ENCODE assay signal across 8 mouse cellular contexts in the genomic region with DNA sequence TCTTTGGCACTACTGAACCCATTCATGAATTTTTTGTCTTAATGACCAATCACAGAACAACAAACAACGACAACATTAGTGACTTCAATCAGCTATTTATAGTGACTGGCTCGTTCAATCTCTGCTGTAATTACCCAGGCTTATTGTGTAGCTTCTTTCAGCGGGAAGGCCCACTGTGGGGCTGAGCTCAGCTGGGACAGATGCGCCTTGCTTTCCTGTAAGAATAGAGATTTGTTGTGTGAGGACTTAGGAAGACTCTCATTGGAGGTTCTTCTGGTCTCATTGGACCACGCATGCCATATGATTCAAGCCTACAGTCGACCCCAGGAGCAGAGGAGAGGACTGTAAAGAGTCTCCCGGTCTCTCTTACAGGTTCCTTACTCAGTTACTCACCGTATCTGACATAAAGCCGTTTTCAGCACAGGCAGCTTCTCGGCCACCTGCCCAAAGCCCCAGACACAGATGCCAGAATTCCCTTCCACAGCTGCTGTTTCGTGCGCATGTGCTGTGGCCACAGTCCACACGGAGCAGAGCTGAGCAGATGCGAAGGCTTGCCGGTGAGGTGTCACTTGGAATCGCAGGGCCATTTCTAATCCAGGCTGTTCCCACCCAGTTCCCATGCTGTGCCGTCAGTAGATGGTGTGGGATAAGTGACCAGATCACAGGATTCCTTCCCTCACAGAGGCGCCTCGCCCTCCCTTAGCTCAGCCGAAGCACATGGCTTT.
DNase-seq lines count a peak whose midpoint lies in the region; ATAC-seq lines count a peak whose summit lies in the region.

No protein-coding gene starts in this region.

- intact Hi-C loops in left cerebral cortex, postnatal 4 days (cut with DNase I): no loop called here

- peak; percentile 15 for DNase-seq in adrenal gland, postnatal 14 days
- DNase-seq in adrenal gland, postnatal 4 days (ENCODE audit: low spot score in 2 of 2): no peak
- peak; percentile 52 for DNase-seq in urinary bladder, postnatal 14 days (ENCODE audit: low spot score)
- no peak for DNase-seq in urinary bladder, postnatal 25 days (ENCODE audit: low spot score)
- DNase-seq in left cerebral cortex, postnatal 4 days: peak; percentile 64
- DNase-seq in retina, postnatal 1 day: peak; percentile 70
- DNase-seq in yolk sac, embryonic 10.5 days (ENCODE audit: low spot score): no peak

- ATAC-seq in erythroblast, adult 5-6 weeks (replicated peaks; ENCODE audit: low FRiP score, poor library complexity, severe bottlenecking): no peak

Comparison
In these comparisons a context has a peak if more than half of its experiments do, and no peak if none do; other contexts are left out.
1. DNase-seq: peak in adrenal gland, postnatal 14 days (single experiment), urinary bladder, postnatal 14 days (single experiment), left cerebral cortex, postnatal 4 days (single experiment) and retina, postnatal 1 day (single experiment); none in adrenal gland, postnatal 4 days (0 of 2), urinary bladder, postnatal 25 days (single experiment) and yolk sac, embryonic 10.5 days (single experiment).